Comparison of ENCODE assay signal across 14 mouse cellular contexts in the genomic region with DNA sequence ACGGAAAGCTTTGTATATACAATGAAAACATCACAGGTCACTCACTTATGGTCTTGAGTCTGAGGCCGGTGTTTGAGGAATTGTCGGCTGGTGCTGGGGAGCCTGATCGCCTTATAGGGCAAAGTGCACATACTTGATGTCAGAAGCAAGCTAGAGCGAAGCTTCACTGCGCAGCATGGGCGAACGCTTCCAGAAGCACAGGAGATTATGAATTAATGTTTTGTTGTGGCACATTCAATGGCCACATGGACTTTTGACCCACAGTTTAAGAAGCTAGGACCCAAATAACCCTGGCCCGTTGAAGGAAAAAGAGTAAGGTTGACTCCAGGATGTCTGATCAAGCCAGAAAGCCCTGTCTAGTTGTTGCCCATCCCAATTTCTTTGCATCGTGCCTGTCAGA.
DNase-seq lines count a peak whose midpoint lies in the region.
"Had no signal": no experiment of that assay in that cellular context is flagged by ENCODE, and none has a peak within 500 bp of the region (broad histone marks: within the 10 kb centered on the region; RNA-seq: fewer than 3 reads in every experiment).

No protein-coding gene starts in this region.

- DNase-seq in heart, adult 11 months = peak; percentile 30
- DNase-seq in heart, adult 8-10 months (ENCODE audit: low spot score) = no peak
- peak; percentile 31 for DNase-seq in kidney, adult 18-20 months
- DNase-seq in kidney, postnatal 4 days = no peak
- peak; percentile 40 for DNase-seq in kidney, postnatal 10 days
- no peak for DNase-seq in testis, postnatal 10 days (ENCODE audit: low spot score)
- no peak for DNase-seq in gastrocnemius, postnatal 10 days
- DNase-seq: adrenal gland, postnatal 14 days; B cell, adult 2 months; cerebellum, adult 11-12 months; cerebellum, adult 9-10 months; cerebellum, postnatal 25 days; gastrocnemius, postnatal 14 days; heart, postnatal 36 days had no signal

Comparison
In these comparisons a context has a peak if more than half of its experiments do, and no peak if none do; other contexts are left out.
1. DNase-seq: peak in heart, adult 11 months (single experiment), kidney, adult 18-20 months (single experiment) and kidney, postnatal 10 days (single experiment); none in heart, adult 8-10 months (single experiment), kidney, postnatal 4 days (0 of 2), testis, postnatal 10 days (single experiment) and gastrocnemius, postnatal 10 days (single experiment).